Mouse (Mus musculus): ENCODE measurements around the gene Inpp4a.

The Inpp4a gene

DNA sequence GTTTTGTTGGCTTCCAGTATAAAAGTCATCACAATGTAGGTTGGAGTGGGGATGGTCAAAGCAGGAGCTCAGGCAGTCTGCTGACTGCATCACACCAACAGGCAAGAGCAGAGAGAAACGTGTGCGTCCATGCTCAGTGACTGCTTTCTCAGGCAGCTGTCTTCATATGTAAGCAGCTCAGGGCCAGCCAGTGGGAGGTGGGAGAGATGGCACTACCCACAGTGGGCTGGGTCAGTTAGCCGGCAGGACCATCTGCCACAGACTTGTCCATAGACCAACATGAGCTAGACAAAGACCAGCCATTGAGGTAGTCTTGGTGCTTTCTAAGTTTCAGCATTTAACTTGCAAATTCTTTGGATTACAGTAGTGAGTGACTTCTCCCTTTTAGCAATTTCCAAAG lies 56.6 kb downstream of the Inpp4a start:
- DNase-seq (ENCODE audit: low read depth, low spot score) = no peak

- DNase-seq (ENCODE audit: low read depth, low spot score) = no peak
Observed at GRCm38 (mm10) chr1:37357173-37357572, 57.5 kb downstream of the Inpp4a start.

DNA sequence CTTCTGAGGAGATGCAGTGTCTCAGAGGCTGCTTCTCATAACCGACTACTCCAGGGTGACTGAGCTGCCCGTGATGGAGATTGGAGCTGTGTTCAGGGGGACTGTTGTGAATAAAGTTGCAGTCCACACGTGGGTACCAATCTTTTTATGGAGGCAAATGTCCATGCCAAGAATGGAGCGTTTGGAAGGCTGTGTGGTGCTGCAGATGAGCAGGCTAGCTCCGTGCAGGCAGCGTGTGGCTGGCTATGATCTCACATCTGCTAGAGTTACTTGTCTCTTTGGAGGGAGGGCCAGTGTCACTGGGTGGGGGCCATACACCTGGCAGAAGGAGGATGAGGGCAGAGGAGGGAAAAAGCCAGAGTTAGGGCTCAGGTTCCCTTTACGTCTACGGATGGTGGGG lies 59.0 kb downstream of the Inpp4a start:
- DNase-seq (ENCODE audit: low read depth, low spot score) = no peak

DNA sequence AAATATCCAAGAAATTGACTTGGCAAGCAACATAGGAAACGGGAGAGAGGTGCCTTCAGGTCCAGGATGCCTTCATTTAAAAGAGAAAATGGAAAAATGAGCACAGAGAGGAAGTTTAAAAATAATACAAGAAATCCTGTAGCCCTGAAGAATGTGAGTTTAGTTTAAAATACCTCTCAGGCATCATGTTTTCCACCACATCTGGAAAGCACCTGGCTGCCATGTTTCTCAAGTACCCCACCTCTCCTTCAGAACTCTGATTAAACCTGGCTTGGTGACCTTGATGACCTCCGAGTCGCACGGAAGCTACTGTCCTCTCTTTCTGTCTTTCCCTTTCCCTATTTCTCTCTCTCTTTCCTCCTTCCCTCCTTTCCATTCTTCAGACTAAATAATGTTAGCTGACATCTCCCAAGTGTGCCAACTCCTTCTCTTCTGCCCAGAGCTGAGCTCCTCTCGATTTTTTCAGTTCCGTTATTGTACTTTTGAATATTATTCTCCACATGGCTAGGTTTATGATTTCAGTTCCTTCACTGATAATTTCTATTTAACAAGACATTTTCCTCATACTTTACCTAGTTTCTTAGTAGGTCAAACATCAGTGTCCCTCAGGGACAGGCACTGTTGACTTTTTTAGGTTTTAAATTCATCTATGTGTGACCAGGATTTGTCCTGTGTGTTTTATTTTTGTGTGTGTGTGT lies 59.9 kb downstream of the Inpp4a start:
- no peak for DNase-seq (ENCODE audit: low read depth, low spot score)

- DNase-seq (ENCODE audit: low read depth, low spot score) = no peak
Observed at GRCm38 (mm10) chr1:37360781-37361180, 61.1 kb downstream of the Inpp4a start.

- DNase-seq (ENCODE audit: low read depth, low spot score) = no peak
Observed at GRCm38 (mm10) chr1:37362721-37363120, 63.1 kb downstream of the Inpp4a start.

- no peak for DNase-seq (ENCODE audit: low read depth, low spot score)
Observed at GRCm38 (mm10) chr1:37368125-37368524, 68.5 kb downstream of the Inpp4a start.

DNA sequence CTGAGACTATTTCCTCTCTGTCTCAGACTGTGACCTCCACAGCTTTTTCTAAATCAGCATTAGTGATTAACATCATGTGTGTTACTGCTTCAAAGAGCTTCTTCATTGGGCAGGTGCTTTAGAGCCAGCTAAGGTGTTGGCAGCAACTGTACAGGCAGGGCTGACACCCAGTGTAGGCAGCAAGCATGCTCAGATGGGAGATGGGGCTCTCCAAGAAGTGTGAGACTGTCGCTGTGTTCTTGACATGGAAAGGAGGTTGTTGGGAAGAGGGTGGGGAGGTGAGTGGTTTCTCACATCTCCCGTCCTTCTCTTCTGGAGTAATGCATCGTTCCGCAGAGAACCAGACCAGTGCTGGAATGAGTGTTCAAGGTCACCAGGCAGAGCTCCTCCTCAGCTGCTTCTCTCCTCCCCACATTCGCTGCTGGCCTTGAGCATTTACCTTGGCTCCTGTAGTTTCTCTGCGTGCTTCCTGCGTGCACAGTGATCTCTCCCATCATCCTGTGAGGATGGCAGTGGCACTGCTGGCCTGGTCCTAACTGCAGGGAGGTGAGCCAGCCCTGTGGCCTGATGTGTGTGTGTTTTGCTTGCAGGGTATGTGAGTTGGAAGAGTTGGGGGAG lies 69.2 kb downstream of the Inpp4a start:
- DNase-seq (ENCODE audit: low read depth, low spot score) = no peak

DNA sequence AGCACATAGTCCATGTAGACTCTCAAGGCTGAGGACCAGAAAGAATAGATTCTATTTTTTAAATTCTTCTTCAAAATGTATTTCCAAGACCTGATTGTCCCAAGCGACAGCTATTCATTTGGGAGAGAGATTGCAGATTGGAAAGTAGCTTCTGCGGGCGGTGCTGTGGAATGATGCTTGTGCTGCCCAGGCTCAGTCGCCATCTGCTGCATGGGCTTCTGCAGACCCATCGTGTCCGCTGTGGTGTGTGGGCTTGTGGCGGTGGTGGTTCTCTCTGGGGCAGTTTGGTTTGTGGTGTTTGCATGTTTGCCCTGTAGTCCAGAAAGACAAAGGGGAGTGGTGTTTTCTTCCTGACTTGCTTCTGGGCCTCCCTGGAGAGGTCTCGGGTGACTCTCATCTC lies 76.5 kb downstream of the Inpp4a start:
- DNase-seq (ENCODE audit: low read depth, low spot score) = no peak

DNA sequence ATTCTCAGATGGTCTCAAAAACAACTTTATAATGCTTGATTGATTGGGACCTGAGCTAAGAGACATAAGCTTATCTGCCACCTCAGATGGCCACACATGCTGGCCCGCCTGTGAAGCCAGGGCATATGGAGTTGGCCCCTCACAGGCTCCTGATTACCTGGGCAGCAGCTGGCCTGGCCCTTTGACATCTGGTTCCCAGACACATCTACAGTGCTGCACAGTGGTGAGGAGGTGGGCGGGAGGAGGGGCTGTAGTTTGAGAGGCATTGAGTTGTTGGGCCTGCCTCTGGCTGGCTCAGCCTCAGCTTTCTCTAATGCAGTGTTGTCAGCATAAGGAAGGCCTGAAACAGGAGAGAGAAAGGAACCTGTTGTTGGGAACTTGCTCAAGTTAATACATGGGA lies 77.1 kb downstream of the Inpp4a start:
- DNase-seq (ENCODE audit: low read depth, low spot score) = no peak

- no peak for DNase-seq (ENCODE audit: low read depth, low spot score)
Observed at GRCm38 (mm10) chr1:37378095-37378494, 78.4 kb downstream of the Inpp4a start.

GRCm38 (mm10) chr1:37379536-37379935 lies 79.9 kb downstream of the Inpp4a start:
- no peak for DNase-seq (ENCODE audit: low read depth, low spot score)

DNA sequence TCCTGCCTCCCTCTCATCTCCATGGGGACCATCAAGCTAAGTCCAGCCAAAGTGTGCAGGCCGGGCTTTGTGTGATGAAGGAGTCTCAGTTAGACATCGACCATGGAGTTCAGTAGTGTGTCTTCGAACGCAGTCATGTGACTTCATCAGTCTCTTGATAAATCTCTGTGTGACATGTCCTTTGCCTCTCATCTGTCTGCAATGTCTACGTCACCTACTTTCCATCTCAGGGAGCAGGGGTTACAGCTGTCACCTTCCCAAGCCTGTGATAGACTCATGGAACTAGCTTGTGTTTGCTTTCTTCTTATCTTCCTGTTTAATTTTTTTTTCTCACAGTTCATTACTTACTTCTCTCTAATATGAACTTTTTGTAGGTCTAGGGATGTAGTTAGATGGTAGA lies 81.2 kb downstream of the Inpp4a start:
- no peak for DNase-seq (ENCODE audit: low read depth, low spot score)

DNA sequence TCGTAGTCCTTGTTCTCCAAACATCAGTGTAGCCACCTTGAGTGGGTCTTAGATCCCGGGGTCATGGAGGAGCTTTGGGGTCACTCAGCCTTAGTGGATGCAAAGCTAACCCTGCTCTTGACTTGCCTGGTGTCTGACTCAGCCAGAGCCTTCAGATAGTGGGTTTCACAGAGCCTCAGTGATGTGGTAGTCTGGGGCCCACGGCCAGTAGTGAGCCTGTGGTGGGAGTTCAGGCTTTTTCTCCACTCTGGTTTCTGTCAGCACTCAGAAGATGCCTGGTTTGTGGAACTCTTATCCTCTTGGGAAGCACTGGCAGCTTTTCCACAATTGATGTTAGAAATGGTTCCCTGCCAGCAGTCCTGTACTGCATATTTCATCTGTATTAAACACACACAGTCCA lies 84.6 kb downstream of the Inpp4a start:
- no peak for DNase-seq (ENCODE audit: low read depth, low spot score)

DNA sequence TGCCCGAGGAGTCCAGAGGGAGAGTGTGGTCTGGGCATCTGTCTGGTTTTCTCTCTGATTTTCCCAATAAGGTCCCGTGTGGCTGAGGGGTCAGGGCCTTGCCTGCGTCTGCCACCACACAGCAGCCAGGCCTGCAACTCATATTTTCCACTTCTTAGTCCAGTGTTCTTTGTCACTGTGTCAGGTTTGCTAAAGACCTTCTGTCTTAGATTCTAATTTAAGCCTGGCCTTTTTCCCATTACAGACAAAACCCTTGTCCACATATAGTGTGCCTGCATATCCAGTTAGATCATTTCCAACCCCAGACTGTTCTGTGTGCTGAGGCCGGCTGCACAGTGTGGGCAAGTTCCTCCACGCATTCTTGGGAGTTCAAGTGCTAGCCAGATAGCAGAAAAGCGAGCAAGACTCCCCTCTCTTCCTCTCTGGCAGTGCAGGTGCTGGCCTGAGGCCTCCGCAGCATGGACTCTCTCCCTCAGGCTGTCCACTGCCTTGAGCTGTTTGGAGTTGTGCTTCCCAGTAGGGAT lies 86.8 kb downstream of the Inpp4a start:
- no peak for DNase-seq (ENCODE audit: low read depth, low spot score)

GRCm38 (mm10) chr1:37393174-37393573 lies 93.5 kb downstream of the Inpp4a start:
- no peak for DNase-seq (ENCODE audit: low read depth, low spot score)

- DNase-seq (ENCODE audit: low read depth, low spot score) = no peak
Observed at GRCm38 (mm10) chr1:37396481-37396880, 96.8 kb downstream of the Inpp4a start.

- DNase-seq (ENCODE audit: low read depth, low spot score) = no peak
Observed at GRCm38 (mm10) chr1:37398961-37399360, 99.3 kb downstream of the Inpp4a start.

GRCm38 (mm10) chr1:37399734-37400133 lies 100.1 kb downstream of the Inpp4a start:
- DNase-seq (ENCODE audit: low read depth, low spot score) = no peak

DNA sequence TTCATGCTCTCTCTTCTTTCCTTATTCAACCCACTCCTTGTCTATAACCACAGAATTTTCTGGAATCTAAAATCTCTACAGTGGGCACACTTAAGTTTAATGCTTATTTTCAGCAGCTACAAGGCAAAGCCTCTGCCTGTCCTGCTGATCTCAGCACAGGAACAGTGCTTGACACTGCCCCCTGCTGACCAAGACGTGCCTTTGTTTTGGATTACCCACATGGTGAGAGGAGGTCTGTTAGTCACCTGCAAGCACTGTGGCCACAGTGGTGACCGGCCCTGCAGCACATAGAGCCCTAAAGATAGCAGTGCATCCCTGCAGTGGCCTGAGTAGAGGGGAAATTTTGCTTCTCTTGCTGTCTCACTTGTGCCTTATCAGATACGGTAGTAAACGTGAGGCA lies 102.0 kb downstream of the Inpp4a start:
- DNase-seq (ENCODE audit: low read depth, low spot score) = peak; percentile 24

GRCm38 (mm10) chr1:37405137-37405536 lies 105.5 kb downstream of the Inpp4a start:
- no peak for DNase-seq (ENCODE audit: low read depth, low spot score)

DNA sequence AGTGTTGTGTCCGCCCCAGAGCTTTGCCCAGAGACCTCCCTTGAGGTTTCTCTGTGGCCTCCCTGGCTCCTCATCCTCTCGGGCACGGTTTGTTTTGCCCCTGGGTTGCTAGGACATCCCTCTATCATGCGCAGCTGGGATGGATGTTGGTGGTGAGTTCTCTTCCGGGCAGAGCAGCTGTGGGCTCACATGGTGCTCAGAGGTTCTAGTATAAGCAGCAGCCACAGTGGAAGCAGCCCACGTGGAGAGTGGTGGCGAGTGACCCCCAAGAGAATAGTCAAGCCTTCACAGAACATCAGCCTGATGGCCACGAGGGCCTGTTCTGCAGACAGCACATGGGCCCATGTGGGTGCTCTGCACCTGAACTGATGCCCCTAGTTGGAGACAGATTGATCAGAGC lies 107.6 kb downstream of the Inpp4a start:
- DNase-seq (ENCODE audit: low read depth, low spot score) = no peak

- DNase-seq (ENCODE audit: low read depth, low spot score) = no peak
Observed at GRCm38 (mm10) chr1:37408059-37408458, 108.4 kb downstream of the Inpp4a start.

Measured in retina, postnatal 7 days (tissue).